Mouse (Mus musculus): ENCODE data around the gene Lin28b. TPM values are rescaled to one million over a fixed set of nuclear protein-coding genes. Genes with fewer than 3 reads are reported as not detected.

Lin28b gene
- 0.07 and 0.08 TPM in 2 replicates for polyA plus RNA-seq (2015; fragmentation: Nextera tagmentation; extraction: Ambion mirVana)

DNA sequence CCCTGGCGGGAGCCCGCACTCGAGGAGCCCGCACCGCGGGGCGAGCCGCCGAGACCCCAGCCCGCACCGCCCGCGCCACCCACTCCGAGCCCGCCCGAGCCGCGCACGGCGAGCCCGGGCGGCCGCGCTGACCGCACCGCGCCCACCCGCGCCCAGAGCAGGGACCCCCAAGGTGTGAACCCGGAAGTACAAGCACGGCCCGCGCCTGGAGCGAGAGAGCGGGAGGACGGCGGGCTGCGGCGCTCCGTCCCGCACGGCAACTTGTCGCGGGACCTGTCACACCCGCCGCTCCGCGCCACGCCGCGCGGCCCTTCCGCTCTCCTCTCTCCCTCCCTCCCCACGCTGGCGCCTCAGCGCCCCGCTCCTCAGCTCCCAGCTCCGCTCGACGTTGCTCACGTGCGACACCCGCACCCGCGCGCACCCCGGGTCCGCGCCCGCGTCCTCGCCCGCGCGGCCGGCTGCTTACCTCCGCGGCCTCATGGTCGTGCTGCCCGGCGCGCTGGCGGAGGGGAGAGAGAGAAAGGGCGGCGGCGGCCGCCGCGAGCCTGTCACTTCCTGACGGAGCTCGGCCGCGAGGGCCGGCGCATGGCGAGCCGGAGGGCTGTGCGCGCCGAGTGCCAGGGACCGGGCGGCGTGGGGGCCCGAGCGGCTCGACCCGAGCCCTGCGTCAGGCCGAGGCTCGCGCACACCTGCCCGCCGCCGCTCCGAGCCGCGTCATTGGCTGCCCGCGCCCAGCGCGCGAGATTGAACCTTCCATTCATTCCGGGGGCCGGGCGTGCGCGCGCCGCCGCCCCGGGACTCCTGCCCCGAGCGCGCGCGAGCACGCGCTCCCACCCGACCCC is at the start of gene Lin28b:
TSS of gene Lin28b (minus strand) at position 635 of the 842 bp plus-strand sequence.
- no peaks in the 10 kb centered on the region for H3K9me3 ChIP-seq (ENCODE audit: control insufficient read depth, low read length)
- H3K9ac ChIP-seq (ENCODE audit: low read length): 0 out of 2 replicates have a peak within 1 kb of the TSS, but pooled peaks have one; percentile 8
- peak within 1 kb of the TSS; percentile 57 for H3K4me3 ChIP-seq (ENCODE audit: low read depth, low read length)
- WGBS: under 1% methylated on average over 96 of the region's 139 CpGs
- ATAC-seq (ENCODE audit: low FRiP score, low TSS enrichment): peak; percentile 86
- H3K36me3 ChIP-seq (ENCODE audit: control insufficient read depth, insufficient read depth, low read length): no peaks in the 10 kb centered on the region
- 0 out of 2 replicates have a peak, but pooled peaks cover 4% of the 10 kb centered on the region for H3K4me1 ChIP-seq (replicated peaks; ENCODE audit: control insufficient read depth, insufficient read depth)
- H3K4me2 ChIP-seq (replicated peaks; ENCODE audit: low read depth): peak within 1 kb of the TSS; percentile 97
- peaks cover 7% of the 10 kb centered on the region; the same call in 1 of the 2 replicates for H3K27me3 ChIP-seq (ENCODE audit: control insufficient read depth, insufficient read depth, low read length)
- TF ChIP-seq EP300 (optimal IDR thresholded peaks at IDR 0.05) (no peak), CTCF (IDR thresholded peaks at IDR 0.05; ENCODE audit: low read depth) (no peak)
- H3K27ac ChIP-seq (replicated peaks): no peak within 1 kb of the TSS
- DNase-seq (ENCODE audit: low spot score): peak; percentile 56

DNA sequence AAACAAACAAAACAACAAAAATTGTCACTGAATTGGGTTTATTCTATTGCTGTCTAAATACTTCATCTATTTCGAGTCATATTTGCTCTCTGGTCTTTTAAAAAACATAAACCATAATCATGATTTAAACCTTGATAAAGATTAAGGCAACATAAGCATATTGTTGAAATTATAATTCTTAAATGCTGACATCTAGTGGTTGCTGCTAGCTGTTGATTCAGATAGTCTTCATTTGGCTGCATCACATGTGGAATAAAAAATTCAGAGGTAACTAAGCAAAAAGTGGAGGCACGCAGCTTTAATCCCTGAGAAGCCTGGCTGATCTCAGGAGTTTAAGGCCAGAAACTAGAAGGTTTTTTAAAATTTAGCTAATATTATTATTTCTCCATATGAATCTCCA is 25.6 kb upstream of the Lin28b start:
- 53% methylated on average over 2 of the region's 2 CpGs for WGBS
- H3K4me2 ChIP-seq (replicated peaks; ENCODE audit: low read depth): no peak overlapping the region
- TF ChIP-seq CTCF (IDR thresholded peaks at IDR 0.05; ENCODE audit: low read depth) (peak; percentile 42), EP300 (optimal IDR thresholded peaks at IDR 0.05) (no peak)
- no peaks in the 10 kb centered on the region for H3K4me1 ChIP-seq (replicated peaks; ENCODE audit: control insufficient read depth, insufficient read depth)
- H3K9me3 ChIP-seq (ENCODE audit: control insufficient read depth, low read length): no peaks in the 10 kb centered on the region
- H3K4me3 ChIP-seq (ENCODE audit: low read depth, low read length): no peak overlapping the region
- H3K36me3 ChIP-seq (ENCODE audit: control insufficient read depth, insufficient read depth, low read length): no peaks in the 10 kb centered on the region
- no peak for DNase-seq (ENCODE audit: low spot score)
- ATAC-seq (ENCODE audit: low FRiP score, low TSS enrichment): no peak
- H3K27me3 ChIP-seq (ENCODE audit: control insufficient read depth, insufficient read depth, low read length): no peaks in the 10 kb centered on the region
- no peak overlapping the region for H3K9ac ChIP-seq (ENCODE audit: low read length)
- H3K27ac ChIP-seq (replicated peaks): no peak overlapping the region

DNA sequence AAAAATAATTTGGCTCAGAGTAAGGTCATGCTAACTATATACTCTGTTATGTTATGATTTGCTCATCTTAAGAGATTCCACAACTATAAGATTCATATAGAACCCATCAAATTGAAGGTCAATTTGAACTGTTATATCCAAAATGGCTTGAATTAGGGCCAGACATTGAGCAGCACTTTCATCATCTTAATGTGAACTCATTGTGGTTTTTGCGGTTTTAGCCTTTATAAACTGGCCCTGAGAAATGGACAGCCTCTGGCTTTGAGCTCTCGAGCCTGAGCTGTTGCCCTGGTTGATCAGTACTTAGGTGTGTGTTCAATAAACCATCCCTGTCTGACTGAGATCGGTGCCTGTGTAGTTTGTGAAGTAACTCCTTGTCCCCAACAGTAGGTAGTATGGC is 24.5 kb upstream of the Lin28b start:
- TF ChIP-seq EP300 (optimal IDR thresholded peaks at IDR 0.05) (no peak), CTCF (IDR thresholded peaks at IDR 0.05; ENCODE audit: low read depth) (no peak)
- WGBS: 83% methylated on average over 3 of the region's 3 CpGs

DNA sequence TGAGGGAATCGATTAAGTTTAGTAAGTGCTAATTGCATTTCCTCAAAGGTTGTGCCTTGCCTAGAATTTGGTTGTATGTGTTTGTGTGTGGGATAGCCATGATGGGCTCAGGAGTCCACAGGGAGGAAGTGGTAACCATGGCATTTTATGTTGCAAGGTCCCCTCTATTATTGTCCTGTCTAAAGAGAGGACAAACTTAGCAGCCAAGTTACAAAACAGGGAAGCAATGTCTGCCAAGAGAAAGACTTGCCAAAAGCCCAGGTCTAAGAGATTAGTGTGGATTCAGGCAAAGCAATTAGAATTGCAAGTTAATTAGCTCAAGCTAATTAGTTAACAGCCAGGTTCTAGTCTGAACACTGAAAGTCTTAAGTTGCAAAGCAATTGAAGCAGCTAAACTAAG is 14.1 kb upstream of the Lin28b start:
- TF ChIP-seq EP300 (optimal IDR thresholded peaks at IDR 0.05) (no peak), CTCF (IDR thresholded peaks at IDR 0.05; ENCODE audit: low read depth) (no peak)
- H3K4me2 ChIP-seq (replicated peaks; ENCODE audit: low read depth): no peak overlapping the region
- H3K27me3 ChIP-seq (ENCODE audit: control insufficient read depth, insufficient read depth, low read length): no peaks in the 10 kb centered on the region
- no peaks in the 10 kb centered on the region for H3K36me3 ChIP-seq (ENCODE audit: control insufficient read depth, insufficient read depth, low read length)
- DNase-seq (ENCODE audit: low spot score) (no peak), ATAC-seq (ENCODE audit: low FRiP score, low TSS enrichment) (no peak)
- no peak overlapping the region for H3K9ac ChIP-seq (ENCODE audit: low read length)
- H3K4me1 ChIP-seq (replicated peaks; ENCODE audit: control insufficient read depth, insufficient read depth): no peaks in the 10 kb centered on the region
- no peak overlapping the region for H3K4me3 ChIP-seq (ENCODE audit: low read depth, low read length)
- 91% methylated on average over 1 of the region's 1 CpGs for WGBS
- H3K9me3 ChIP-seq (ENCODE audit: control insufficient read depth, low read length): no peaks in the 10 kb centered on the region
- H3K27ac ChIP-seq (replicated peaks): no peak overlapping the region

More for the DNA sequence above, 24.5 kb upstream of the Lin28b start:
- no peak for DNase-seq (ENCODE audit: low spot score)
- Histone ChIP-seq H3K4me2 (replicated peaks; ENCODE audit: low read depth) (no peak overlapping the region), H3K27ac (replicated peaks) (no peak overlapping the region), H3K9me3 (ENCODE audit: control insufficient read depth, low read length) (no peaks in the 10 kb centered on the region), H3K27me3 (ENCODE audit: control insufficient read depth, insufficient read depth, low read length) (no peaks in the 10 kb centered on the region), H3K4me1 (replicated peaks; ENCODE audit: control insufficient read depth, insufficient read depth) (no peaks in the 10 kb centered on the region), H3K9ac (ENCODE audit: low read length) (no peak overlapping the region), H3K36me3 (ENCODE audit: control insufficient read depth, insufficient read depth, low read length) (no peaks in the 10 kb centered on the region), H3K4me3 (ENCODE audit: low read depth, low read length) (no peak overlapping the region)
- ATAC-seq (ENCODE audit: low FRiP score, low TSS enrichment): no peak

DNA sequence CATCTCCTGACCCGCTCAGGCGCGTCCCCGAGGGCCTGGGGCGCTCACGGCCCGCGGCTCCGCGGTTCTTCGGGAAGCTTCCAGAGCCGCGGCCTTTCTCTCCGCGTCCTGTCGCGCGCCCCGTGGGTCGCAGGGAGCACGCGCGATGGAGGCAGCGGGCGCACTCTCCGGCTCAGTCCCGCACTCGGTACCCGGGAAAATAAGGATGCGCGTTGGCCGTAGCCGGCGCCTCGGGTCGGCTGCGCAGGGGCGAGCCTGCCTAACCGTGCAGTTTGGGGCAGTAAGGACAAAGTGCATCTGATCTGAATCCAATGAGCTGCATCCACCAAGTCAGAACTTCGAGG is 380 bp upstream of the Lin28b start:
- under 1% methylated on average over 39 of the region's 40 CpGs for whole genome bisulfite sequencing
- TF ChIP-seq CTCF (IDR thresholded peaks at IDR 0.05; ENCODE audit: low read depth) (no peak), EP300 (optimal IDR thresholded peaks at IDR 0.05) (no peak)
- H3K27ac ChIP-seq (replicated peaks): no peak overlapping the region
- peak overlapping the region; percentile 57 for H3K4me3 ChIP-seq (ENCODE audit: low read depth, low read length)
- no peak for ATAC-seq (ENCODE audit: low FRiP score, low TSS enrichment)
- no peaks in the 10 kb centered on the region for H3K9me3 ChIP-seq (ENCODE audit: control insufficient read depth, low read length)
- no peak for DNase-seq (ENCODE audit: low spot score)
- peak overlapping the region; percentile 97 for H3K4me2 ChIP-seq (replicated peaks; ENCODE audit: low read depth)
- peaks cover 7% of the 10 kb centered on the region; the same call in 1 of the 2 replicates for H3K27me3 ChIP-seq (ENCODE audit: control insufficient read depth, insufficient read depth, low read length)
- H3K36me3 ChIP-seq (ENCODE audit: control insufficient read depth, insufficient read depth, low read length): no peaks in the 10 kb centered on the region
- H3K9ac ChIP-seq (ENCODE audit: low read length): no peak overlapping the region
- H3K4me1 ChIP-seq (replicated peaks; ENCODE audit: control insufficient read depth, insufficient read depth): 0 out of 2 replicates have a peak, but pooled peaks cover 4% of the 10 kb centered on the region

GRCm38 (mm10) chr10:45485226-45485760 is 902 bp downstream of the Lin28b start:
- Histone ChIP-seq H3K36me3 (ENCODE audit: control insufficient read depth, insufficient read depth, low read length) (no peaks in the 10 kb centered on the region), H3K9me3 (ENCODE audit: control insufficient read depth, low read length) (no peaks in the 10 kb centered on the region), H3K27ac (replicated peaks) (no peak overlapping the region), H3K9ac (ENCODE audit: low read length) (no peak overlapping the region), H3K4me3 (ENCODE audit: low read depth, low read length) (peak overlapping the region; percentile 57), H3K27me3 (ENCODE audit: control insufficient read depth, insufficient read depth, low read length) (peaks cover 7% of the 10 kb centered on the region; the same call in 1 of the 2 replicates), H3K4me1 (replicated peaks; ENCODE audit: control insufficient read depth, insufficient read depth) (0 out of 2 replicates have a peak, but pooled peaks cover 4% of the 10 kb centered on the region), H3K4me2 (replicated peaks; ENCODE audit: low read depth) (peak overlapping the region; percentile 97)
- ATAC-seq (ENCODE audit: low FRiP score, low TSS enrichment) (no peak), DNase-seq (ENCODE audit: low spot score) (no peak)
- 2% methylated on average over 32 of the region's 32 CpGs for WGBS
- peak; percentile 19; the same call in 1 of the 2 replicates for TF ChIP-seq CTCF (IDR thresholded peaks at IDR 0.05; ENCODE audit: low read depth)
- TF ChIP-seq EP300 (optimal IDR thresholded peaks at IDR 0.05): no peak

All from stomach, postnatal 0 days (tissue).